Mouse (Mus musculus): ENCODE data around the gene Iqce. TPM values are rescaled to one million over a fixed set of nuclear protein-coding genes. Genes with fewer than 3 reads are reported as not detected.

Gene Iqce
- total and polyA plus RNA-seq, 3 experiments = 6.4 to 21.2 TPM; not detected in 1

GRCm38 (mm10) chr5:140748425-140748824, 46.2 kb upstream of the Iqce start:
- no peaks in the 10 kb centered on the region for H3K9me3 ChIP-seq (replicated peaks; ENCODE audit: insufficient read depth, low read length)
- no peak overlapping the region for H3K4me3 ChIP-seq (ENCODE audit: control insufficient read depth in 1 of 2, insufficient read depth in 1 of 2, low read depth in 2 of 2, low read length in 2 of 2)
- H3K36me3 ChIP-seq (ENCODE audit: control insufficient read depth in 1 of 2, insufficient read depth in 2 of 2, low read length in 2 of 2) = peaks cover 0 to 3% of the 10 kb centered on the region in 2 experiments; a peak in 1 of 4 replicates
- H3K27me3 ChIP-seq (ENCODE audit: control insufficient read depth in 1 of 2, insufficient read depth in 2 of 2, low read length in 2 of 2) = no peaks in the 10 kb centered on the region
- no peak overlapping the region for H3K9ac ChIP-seq (ENCODE audit: control insufficient read depth, low read depth, low read length, poor library complexity, severe bottlenecking)
- H3K27ac ChIP-seq (ENCODE audit: control insufficient read depth, low read depth, low read length) = no peak overlapping the region
- TF ChIP-seq UBTF (IDR thresholded peaks at IDR 0.05; ENCODE audit: borderline replicate concordance, insufficient read depth, low read depth, low read length) (no peak), EP300 (IDR thresholded peaks at IDR 0.05; ENCODE audit: low read depth in 1 of 2, low read length in 2 of 2) (no peak), CHD1 (IDR thresholded peaks at IDR 0.05; ENCODE audit: low read depth, low read length) (no peak)
- H3K79me2 ChIP-seq (ENCODE audit: control insufficient read depth, insufficient read depth, low read length, poor library complexity) = no peaks in the 10 kb centered on the region
- DNase-seq (ENCODE audit: low read depth, low spot score) = peak; percentile 35
- H3K4me1 ChIP-seq (ENCODE audit: control insufficient read depth in 1 of 2, insufficient read depth in 2 of 2, low read length in 2 of 2) = peaks cover 0 to 14% of the 10 kb centered on the region in 2 experiments; a peak in 2 of 4 replicates

- H3K9ac ChIP-seq (ENCODE audit: control insufficient read depth, low read depth, low read length, poor library complexity, severe bottlenecking) = no peak overlapping the region
- no peaks in the 10 kb centered on the region for H3K9me3 ChIP-seq (replicated peaks; ENCODE audit: insufficient read depth, low read length)
- DNase-seq (ENCODE audit: low read depth, low spot score) = peak; percentile 25
Measured at GRCm38 (mm10) chr5:140743706-140744131, 41.5 kb upstream of the Iqce start.

GRCm38 (mm10) chr5:140741877-140742276, 39.7 kb upstream of the Iqce start:
- Histone ChIP-seq H3K79me2 (ENCODE audit: control insufficient read depth, insufficient read depth, low read length, poor library complexity) (no peaks in the 10 kb centered on the region), H3K27me3 (ENCODE audit: control insufficient read depth in 1 of 2, insufficient read depth in 2 of 2, low read length in 2 of 2) (no peaks in the 10 kb centered on the region), H3K4me3 (ENCODE audit: control insufficient read depth in 1 of 2, insufficient read depth in 1 of 2, low read depth in 2 of 2, low read length in 2 of 2) (no peak overlapping the region), H3K27ac (ENCODE audit: control insufficient read depth, low read depth, low read length) (no peak overlapping the region), H3K4me1 (ENCODE audit: control insufficient read depth in 1 of 2, insufficient read depth in 2 of 2, low read length in 2 of 2) (no peaks in the 10 kb centered on the region), H3K9me3 (replicated peaks; ENCODE audit: insufficient read depth, low read length) (no peaks in the 10 kb centered on the region), H3K36me3 (ENCODE audit: control insufficient read depth in 1 of 2, insufficient read depth in 2 of 2, low read length in 2 of 2) (no peaks in the 10 kb centered on the region), H3K9ac (ENCODE audit: control insufficient read depth, low read depth, low read length, poor library complexity, severe bottlenecking) (no peak overlapping the region)
- TF ChIP-seq TBP (IDR thresholded peaks at IDR 0.05; ENCODE audit: low read depth, low read length) (no peak), MAX (IDR thresholded peaks at IDR 0.05; ENCODE audit: low read length) (no peak), RAD21 (IDR thresholded peaks at IDR 0.05; ENCODE audit: low read depth, low read length) (peak; percentile 51), MYB (IDR thresholded peaks at IDR 0.05; ENCODE audit: low read depth, low read length) (no peak), UBTF (IDR thresholded peaks at IDR 0.05; ENCODE audit: borderline replicate concordance, insufficient read depth, low read depth, low read length) (no peak), CTCF (IDR thresholded peaks at IDR 0.05 in 2 of 3, conservative IDR thresholded peaks at IDR 0.05 in 1 of 3; ENCODE audit: control insufficient read depth in 1 of 3, insufficient read depth in 1 of 3, low read depth in 2 of 3, low read length in 3 of 3, poor library complexity in 1 of 3, severe bottlenecking in 1 of 3) (peak; percentile 20 to 69 (median 65); a peak in 5 of 6 replicates), BHLHE40 (IDR thresholded peaks at IDR 0.05; ENCODE audit: borderline replicate concordance, low read depth, low read length) (no peak), MAFK (IDR thresholded peaks at IDR 0.05; ENCODE audit: borderline replicate concordance, low read depth, low read length) (no peak), USF2 (IDR thresholded peaks at IDR 0.05; ENCODE audit: borderline replicate concordance in 1 of 2, insufficient read depth in 1 of 2, low read depth in 1 of 2, low read length in 2 of 2) (no peak), ETS1 (IDR thresholded peaks at IDR 0.05; ENCODE audit: low read depth, low read length) (no peak), ZMIZ1 (IDR thresholded peaks at IDR 0.05; ENCODE audit: low read depth, low read length) (no peak), GABPA (IDR thresholded peaks at IDR 0.05; ENCODE audit: low read depth, low read length) (no peak), ZC3H11A (IDR thresholded peaks at IDR 0.05; ENCODE audit: low read depth, low read length) (peak; percentile 19; the same call in 1 of the 2 replicates), ELF1 (IDR thresholded peaks at IDR 0.05; ENCODE audit: low read depth, low read length) (no peak), SMC3 (IDR thresholded peaks at IDR 0.05; ENCODE audit: low read depth, low read length) (peak; percentile 62), NELFE (IDR thresholded peaks at IDR 0.05; ENCODE audit: low read depth, low read length) (no peak)
- peak; percentile 71 for DNase-seq (ENCODE audit: low read depth, low spot score)

More at GRCm38 (mm10) chr5:140743706-140744131, 41.5 kb upstream of the Iqce start:
- TF ChIP-seq KAT2A (conservative IDR thresholded peaks at IDR 0.05; ENCODE audit: low read depth, low read length) (no peak), SMC3 (IDR thresholded peaks at IDR 0.05; ENCODE audit: low read depth, low read length) (peak; percentile 35; the same call in 1 of the 2 replicates), CTCF (IDR thresholded peaks at IDR 0.05 in 2 of 3, conservative IDR thresholded peaks at IDR 0.05 in 1 of 3; ENCODE audit: control insufficient read depth in 1 of 3, insufficient read depth in 1 of 3, low read depth in 2 of 3, low read length in 3 of 3, poor library complexity in 1 of 3, severe bottlenecking in 1 of 3) (peak; percentile 15 to 59 (median 40); a peak in 5 of 6 replicates)
- no peaks in the 10 kb centered on the region for H3K36me3 ChIP-seq (ENCODE audit: control insufficient read depth in 1 of 2, insufficient read depth in 2 of 2, low read length in 2 of 2)
- no peaks in the 10 kb centered on the region for H3K79me2 ChIP-seq (ENCODE audit: control insufficient read depth, insufficient read depth, low read length, poor library complexity)
- H3K4me3 ChIP-seq (ENCODE audit: control insufficient read depth in 1 of 2, insufficient read depth in 1 of 2, low read depth in 2 of 2, low read length in 2 of 2) = no peak overlapping the region
- H3K27ac ChIP-seq (ENCODE audit: control insufficient read depth, low read depth, low read length) = no peak overlapping the region
- H3K4me1 ChIP-seq (ENCODE audit: control insufficient read depth in 1 of 2, insufficient read depth in 2 of 2, low read length in 2 of 2) = peaks cover 0 to 4% of the 10 kb centered on the region in 2 experiments; a peak in 2 of 4 replicates
- H3K27me3 ChIP-seq (ENCODE audit: control insufficient read depth in 1 of 2, insufficient read depth in 2 of 2, low read length in 2 of 2) = no peaks in the 10 kb centered on the region

All from MEL (cell line).